Mouse (Mus musculus) lung, adult 2 months (tissue): ENCODE data around the gene Carmil3.

Experiments
- CTCF ChIP-seq: fragments of 200-500 bp; IDR thresholded peaks from 2 replicates; pipeline ENCODE4 v1.5.1; 2011; ENCODE audit warnings: mild to moderate bottlenecking, low read length, control low read depth; ENCODE audit not compliant: insufficient read depth
- POLR2A ChIP-seq: fragments of 200-500 bp; IDR thresholded peaks from 2 replicates; pipeline ENCODE4 v1.6.1; 2011; ENCODE audit warnings: low read depth, mild to moderate bottlenecking, control low read depth, low read length, borderline replicate concordance; ENCODE audit errors: extremely low read depth

DNA sequence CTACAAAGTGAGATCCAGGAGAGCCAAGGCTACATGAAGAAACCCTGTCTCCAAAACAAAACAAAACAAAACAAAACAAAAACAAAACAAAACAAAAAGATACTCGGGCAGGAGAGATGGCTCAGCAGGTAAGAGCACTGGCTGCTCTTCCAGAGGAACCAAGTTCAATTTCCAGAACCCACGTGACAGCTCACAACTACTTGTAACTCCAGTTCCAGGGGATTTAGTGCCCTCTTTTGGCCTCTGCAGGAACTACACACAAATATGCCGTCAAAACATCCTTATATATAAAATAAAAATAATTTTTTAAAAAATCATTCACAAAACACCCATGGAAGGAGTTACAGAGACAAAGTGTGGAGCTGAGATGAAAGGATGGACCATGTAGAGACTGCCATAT is 37.5 kb downstream of the Carmil3 start:
- TF ChIP-seq CTCF = no peak
- no peak for TF ChIP-seq POLR2A
